Mouse (Mus musculus) neural tube, embryonic 12.5 days (tissue): ENCODE measurements at regions not wholly inside any gene's neighbourhood (a gene's known extent, or its start where the extent isn't known, plus 50 kb on each side); places are given as distances from the start of the nearest gene placed in this dataset.

ENCODE experiments used
- ATAC-seq: fragments of 200-750 bp; cut with Nextera tagmentation; 2 replicates; pipeline ENCODE4 v1.8.0; 2017; ENCODE audit warnings: low read depth, mild to moderate bottlenecking, moderate TSS enrichment, moderate library complexity; ENCODE audit not compliant: low FRiP score
- H3K27ac ChIP-seq: fragments of 300-500 bp; sonication (generic); 2 replicates; pipeline ENCODE4 v1.5.1; 2016
- H3K27me3 ChIP-seq: fragments of 300-500 bp; sonication (generic); replicated peaks from 2 replicates; pipeline ENCODE4 v1.6.1; 2016; ENCODE audit warnings: mild to moderate bottlenecking
- H3K36me3 ChIP-seq: fragments of 300-500 bp; sonication (generic); 2 replicates; pipeline ENCODE4 v1.6.1; 2016; ENCODE audit warnings: mild to moderate bottlenecking
- H3K4me1 ChIP-seq: fragments of 300-500 bp; sonication (generic); 2 replicates; pipeline ENCODE4 v1.6.1; 2016
- H3K4me2 ChIP-seq: fragments of 300-500 bp; sonication (generic); replicated peaks from 2 replicates; pipeline ENCODE4 v1.6.1; 2016; ENCODE audit warnings: mild to moderate bottlenecking
- H3K4me3 ChIP-seq: fragments of 300-500 bp; sonication (generic); 2 replicates; pipeline ENCODE4 v1.5.1; 2016
- H3K9ac ChIP-seq: fragments of 300-500 bp; sonication (generic); 2 replicates; pipeline ENCODE4 v1.6.1; 2016; ENCODE audit warnings: mild to moderate bottlenecking
- H3K9me3 ChIP-seq: fragments of 300-500 bp; sonication (generic); 2 replicates; pipeline ENCODE4 v1.6.1; 2016; ENCODE audit warnings: mild to moderate bottlenecking
- WGBS: fragments of 180-500 bp; shearing (Covaris S2); methylation state at CpG from one replicate; pipeline ENCODE4 v1.1.7; 2016; 5-methylcytosine and 5-hydroxymethylcytosine counted together

DNA sequence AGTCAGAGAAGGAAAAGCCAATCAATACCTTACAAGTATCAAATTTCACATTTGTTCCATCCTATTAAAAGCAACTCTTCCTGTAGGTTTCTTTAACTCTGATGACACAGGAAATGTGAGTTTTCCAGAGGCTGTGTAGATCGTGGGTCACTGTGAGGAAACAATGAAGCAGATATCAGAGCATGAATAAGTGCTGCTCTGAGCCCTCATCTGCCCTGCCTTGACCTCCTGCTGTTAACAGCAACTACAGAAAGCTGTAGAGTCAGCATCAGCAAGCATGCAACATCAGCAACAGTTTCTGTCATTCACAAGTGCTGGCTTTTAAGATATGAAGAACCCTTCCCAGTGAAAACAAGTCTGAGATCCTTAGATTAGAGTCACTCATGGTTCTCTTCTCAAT lies 176.2 kb upstream of the A1bg start:
- H3K4me3 ChIP-seq: no peak overlapping the region
- no peak for ATAC-seq
- WGBS: 43% methylated on average over 1 of the region's 1 CpGs
- H3K27me3 ChIP-seq: no peaks in the 10 kb centered on the region
- H3K9me3 ChIP-seq: no peaks in the 10 kb centered on the region
- no peaks in the 10 kb centered on the region; the same call in 1 of the 2 replicates for H3K4me1 ChIP-seq
- H3K9ac ChIP-seq: no peak overlapping the region
- no peak overlapping the region for H3K27ac ChIP-seq
- no peaks in the 10 kb centered on the region for H3K36me3 ChIP-seq
- H3K4me2 ChIP-seq: no peak overlapping the region

GRCm38 (mm10) chr15:61098519-61098918 lies 175.7 kb upstream of the A1bg start:
- no peaks in the 10 kb centered on the region for H3K36me3 ChIP-seq
- H3K9me3 ChIP-seq: no peaks in the 10 kb centered on the region
- no peak overlapping the region for H3K4me3 ChIP-seq
- ATAC-seq: no peak
- no peak overlapping the region for H3K4me2 ChIP-seq
- H3K27me3 ChIP-seq: no peaks in the 10 kb centered on the region
- no peak overlapping the region for H3K27ac ChIP-seq
- H3K4me1 ChIP-seq: no peaks in the 10 kb centered on the region; the same call in 1 of the 2 replicates
- H3K9ac ChIP-seq: no peak overlapping the region

- Histone ChIP-seq H3K9ac (no peak overlapping the region), H3K4me3 (no peak overlapping the region), H3K4me2 (no peak overlapping the region), H3K27me3 (no peaks in the 10 kb centered on the region), H3K36me3 (no peaks in the 10 kb centered on the region), H3K9me3 (no peaks in the 10 kb centered on the region), H3K4me1 (no peaks in the 10 kb centered on the region), H3K27ac (no peak overlapping the region)
- 63% methylated on average over 3 of the region's 3 CpGs for WGBS
- ATAC-seq: peak; percentile 25; the same call in 1 of the 2 replicates
These were observed 173.4 kb upstream of the A1bg start for GRCm38 (mm10) chr15:61096021-61096781.

DNA sequence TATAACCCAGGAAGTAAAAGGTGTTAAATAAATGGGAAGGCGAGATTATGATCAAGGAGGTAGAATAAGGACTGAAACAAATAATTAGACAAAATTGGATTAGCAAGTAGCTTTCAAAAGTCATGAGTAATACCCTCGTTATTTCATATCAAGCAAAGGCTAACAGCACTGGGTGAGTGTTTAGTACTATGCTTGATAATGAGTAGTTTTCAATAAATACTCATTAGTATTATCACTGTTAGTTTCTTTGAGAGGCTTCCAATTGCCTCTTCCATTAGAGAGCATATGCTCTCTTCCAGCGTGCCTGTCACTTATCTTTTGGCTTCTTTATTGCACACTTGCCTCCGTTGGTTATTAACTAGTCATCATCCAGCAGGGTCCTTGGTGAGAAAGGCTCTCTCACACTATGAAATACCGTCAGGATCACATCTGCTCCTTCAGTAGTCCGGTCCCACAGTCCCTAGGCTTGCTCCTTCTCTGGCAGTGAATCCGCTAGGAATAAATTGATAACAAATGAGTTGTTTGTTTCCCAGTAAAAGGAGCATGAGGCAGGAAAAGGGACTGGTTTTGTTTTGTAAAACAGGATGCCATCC lies 132.3 kb upstream of the A1bg start:
- peak; percentile 79 for ATAC-seq
- Histone ChIP-seq H3K27ac (no peak overlapping the region), H3K36me3 (no peaks in the 10 kb centered on the region), H3K9ac (no peak overlapping the region), H3K4me1 (no peaks in the 10 kb centered on the region), H3K27me3 (no peaks in the 10 kb centered on the region), H3K9me3 (no peaks in the 10 kb centered on the region), H3K4me2 (no peak overlapping the region), H3K4me3 (no peak overlapping the region)
- WGBS: 48% methylated on average over 7 of the region's 7 CpGs

DNA sequence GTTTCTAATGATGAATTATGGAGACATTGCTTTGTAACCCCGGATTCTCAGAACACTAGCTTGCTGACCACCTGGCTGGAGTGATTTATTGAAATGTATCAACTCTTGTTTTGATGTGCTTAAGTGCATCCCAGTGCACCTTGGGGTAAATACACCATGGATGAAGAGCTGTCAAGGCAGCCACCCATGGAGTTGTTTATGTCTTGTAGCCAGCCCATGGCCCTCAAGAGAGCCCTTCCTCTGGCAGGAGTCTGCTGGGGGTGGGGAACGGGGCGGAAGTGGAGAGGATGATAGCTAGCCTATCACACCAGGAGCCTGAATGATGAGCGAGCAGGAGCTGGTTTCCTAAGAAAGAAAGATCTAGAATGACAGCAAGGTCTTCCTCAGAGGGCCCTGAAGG lies 128.6 kb upstream of the A1bg start:
- Histone ChIP-seq H3K9me3 (no peaks in the 10 kb centered on the region), H3K9ac (no peak overlapping the region), H3K4me2 (no peak overlapping the region), H3K4me3 (no peak overlapping the region), H3K27me3 (no peaks in the 10 kb centered on the region), H3K27ac (no peak overlapping the region), H3K36me3 (no peaks in the 10 kb centered on the region), H3K4me1 (no peaks in the 10 kb centered on the region)
- ATAC-seq: 0 out of 2 replicates have a peak, but pooled peaks have one; percentile 31
- WGBS: 44% methylated on average over 4 of the region's 4 CpGs

GRCm38 (mm10) chr15:61009509-61009908 lies 86.7 kb upstream of the A1bg start:
- Histone ChIP-seq H3K4me1 (no peaks in the 10 kb centered on the region), H3K36me3 (no peaks in the 10 kb centered on the region), H3K9me3 (no peaks in the 10 kb centered on the region), H3K4me2 (no peak overlapping the region), H3K27ac (no peak overlapping the region), H3K9ac (no peak overlapping the region), H3K27me3 (no peaks in the 10 kb centered on the region), H3K4me3 (no peak overlapping the region)
- 44% methylated on average over 3 of the region's 3 CpGs for WGBS
- peak; percentile 61; the same call in 1 of the 2 replicates for ATAC-seq

- Histone ChIP-seq H3K4me3 (no peak overlapping the region), H3K9ac (no peak overlapping the region), H3K36me3 (no peaks in the 10 kb centered on the region), H3K9me3 (no peaks in the 10 kb centered on the region), H3K4me2 (no peak overlapping the region), H3K27me3 (no peaks in the 10 kb centered on the region), H3K4me1 (no peaks in the 10 kb centered on the region), H3K27ac (no peak overlapping the region)
- 92% methylated on average over 3 of the region's 3 CpGs for WGBS
- no peak for ATAC-seq
These were observed 84.7 kb upstream of the A1bg start for GRCm38 (mm10) chr15:61007461-61008059.

DNA sequence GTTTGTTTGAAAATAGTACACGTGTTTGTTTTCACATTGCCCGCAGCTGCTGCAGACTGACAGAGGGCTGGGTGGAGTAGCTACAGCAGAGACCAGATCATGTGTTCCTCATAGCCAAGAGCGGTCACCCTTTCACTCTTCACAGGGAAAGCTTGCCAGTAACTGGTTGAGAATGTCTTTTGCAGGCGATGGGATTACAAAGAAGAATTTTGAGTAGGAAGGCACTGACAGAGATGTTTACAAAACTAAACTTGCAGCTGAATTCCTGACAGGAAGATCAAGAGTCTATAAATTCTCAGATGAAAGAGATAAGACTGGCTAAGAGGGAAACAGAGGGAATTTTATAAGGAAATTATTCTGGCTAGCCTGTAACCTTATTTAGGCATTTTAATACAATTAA lies 83.8 kb upstream of the A1bg start:
- Histone ChIP-seq H3K4me1 (no peaks in the 10 kb centered on the region), H3K4me3 (no peak overlapping the region), H3K9ac (no peak overlapping the region), H3K36me3 (no peaks in the 10 kb centered on the region), H3K4me2 (no peak overlapping the region), H3K27ac (no peak overlapping the region), H3K9me3 (no peaks in the 10 kb centered on the region), H3K27me3 (no peaks in the 10 kb centered on the region)
- ATAC-seq: no peak
- 83% methylated on average over 4 of the region's 4 CpGs for WGBS

- Histone ChIP-seq H3K27me3 (no peaks in the 10 kb centered on the region), H3K36me3 (no peaks in the 10 kb centered on the region), H3K4me3 (no peak overlapping the region), H3K4me1 (no peaks in the 10 kb centered on the region), H3K9ac (no peak overlapping the region), H3K27ac (no peak overlapping the region), H3K9me3 (no peaks in the 10 kb centered on the region), H3K4me2 (no peak overlapping the region)
- 89% methylated on average over 4 of the region's 4 CpGs for WGBS
- ATAC-seq: no peak
These were observed 71.3 kb upstream of the A1bg start for GRCm38 (mm10) chr15:60993971-60994690.

GRCm38 (mm10) chr15:60993394-60993793 lies 70.6 kb upstream of the A1bg start:
- WGBS: 93% methylated on average over 2 of the region's 2 CpGs
- H3K27ac ChIP-seq: no peak overlapping the region
- H3K4me3 ChIP-seq: no peak overlapping the region
- H3K4me1 ChIP-seq: no peaks in the 10 kb centered on the region
- no peaks in the 10 kb centered on the region for H3K36me3 ChIP-seq
- H3K9me3 ChIP-seq: no peaks in the 10 kb centered on the region
- no peak overlapping the region for H3K9ac ChIP-seq
- ATAC-seq: no peak
- no peaks in the 10 kb centered on the region for H3K27me3 ChIP-seq
- no peak overlapping the region for H3K4me2 ChIP-seq

- no peak overlapping the region for H3K4me2 ChIP-seq
- ATAC-seq: no peak
- no peak overlapping the region for H3K27ac ChIP-seq
- H3K9me3 ChIP-seq: no peaks in the 10 kb centered on the region
- no peak overlapping the region for H3K4me3 ChIP-seq
- no peaks in the 10 kb centered on the region for H3K4me1 ChIP-seq
- WGBS: 78% methylated on average over 2 of the region's 2 CpGs
- no peak overlapping the region for H3K9ac ChIP-seq
- no peaks in the 10 kb centered on the region for H3K36me3 ChIP-seq
- H3K27me3 ChIP-seq: no peaks in the 10 kb centered on the region
These were observed 59.8 kb upstream of the A1bg start for GRCm38 (mm10) chr15:60982576-60982975.
